Comparison of ENCODE assay signal across 8 mouse cellular contexts in genomic region chr11:51289564-51290041, GRCm38 (mm10). TPM values are rescaled to one million over a fixed set of nuclear protein-coding genes. Genes with fewer than 3 reads are reported as not detected.
DNase-seq lines count a peak whose midpoint lies in the region; ATAC-seq and TF ChIP-seq lines count a peak whose summit lies in the region.

Gene Col23a1 (plus strand): TSS chr11:51289920.

- peak; percentile 76; the same call in 1 of the 2 replicates for TF ChIP-seq CTCF in small intestine, adult 2 months (IDR thresholded peaks at IDR 0.05; ENCODE audit: extremely low read depth, insufficient read length, insufficient replicate concordance, low read depth, low read length)

- H3K9ac ChIP-seq in intestine, embryonic 16.5 days (ENCODE audit: low read depth, low read length) = peak within 1 kb of the TSS; percentile 76

- ATAC-seq in granulocyte monocyte progenitor cell, adult 5-6 weeks (replicated peaks; ENCODE audit: poor library complexity, severe bottlenecking) = peak; percentile 80
- ATAC-seq in intestine, embryonic 16.5 days = peak; percentile 93
- ATAC-seq in activated CD4-positive, CD25-positive, alpha-beta regulatory T cell, adult 4 months = no peak

- peak; percentile 53 to 60 for DNase-seq in adrenal gland, postnatal 4 days (ENCODE audit: low spot score in 2 of 2)
- DNase-seq in embryo, embryonic 9.5 days (ENCODE audit: extremely low spot score) = peak; percentile 89
- peak; percentile 78 for DNase-seq in left cerebral cortex, postnatal 4 days
- peak; percentile 89 for DNase-seq in mesoderm, embryonic 11.5 days (ENCODE audit: low read depth, low spot score)

- H3K4me3 ChIP-seq in intestine, embryonic 16.5 days (ENCODE audit: low read length) = peak within 1 kb of the TSS; percentile 70
- H3K4me3 ChIP-seq in small intestine, adult 2 months (ENCODE audit: low read depth, low read length) = peak within 1 kb of the TSS; percentile 77

- TF ChIP-seq POLR2A in small intestine, adult 2 months (IDR thresholded peaks at IDR 0.05; ENCODE audit: low read depth, low read length) = no peak

- under 1% methylated on average over 34 of the region's 38 CpGs for WGBS in intestine, embryonic 16.5 days
- WGBS in small intestine, adult 2 months = under 1% methylated on average over 38 of the region's 38 CpGs

- peak within 1 kb of the TSS; percentile 48; the same call in 1 of the 2 replicates for H3K27ac ChIP-seq in intestine, embryonic 16.5 days (ENCODE audit: low read length)
- peak within 1 kb of the TSS; percentile 48; the same call in 1 of the 2 replicates for H3K27ac ChIP-seq in small intestine, adult 2 months (ENCODE audit: insufficient read depth, low read depth, low read length)

- H3K9me3 ChIP-seq in intestine, embryonic 16.5 days (ENCODE audit: control insufficient read depth, low read length) = no peaks in the 10 kb centered on the region

- H3K36me3 ChIP-seq in intestine, embryonic 16.5 days (ENCODE audit: control insufficient read depth, insufficient read depth, low read length) = no peaks in the 10 kb centered on the region
- H3K36me3 ChIP-seq in small intestine, adult 2 months (ENCODE audit: control insufficient read depth, insufficient read depth, low read length) = 0 out of 2 replicates have a peak, but pooled peaks cover 1% of the 10 kb centered on the region

- H3K27me3 ChIP-seq in intestine, embryonic 16.5 days (replicated peaks; ENCODE audit: control insufficient read depth, insufficient read depth, low read length) = no peaks in the 10 kb centered on the region
- peaks cover 15% of the 10 kb centered on the region for H3K27me3 ChIP-seq in small intestine, adult 2 months (ENCODE audit: control insufficient read depth, insufficient read depth, low read length)

- H3K4me2 ChIP-seq in intestine, embryonic 16.5 days (ENCODE audit: low read depth, low read length) = peak within 1 kb of the TSS; percentile 88

- intact Hi-C loops in left cerebral cortex, postnatal 4 days (cut with DNase I) = loop anchor here (2.0 kb wide), 1 partner anchor 249 kb away; no protein-coding TSS in a partner anchor

- 0 out of 2 replicates have a peak, but pooled peaks cover 3% of the 10 kb centered on the region for H3K4me1 ChIP-seq in intestine, embryonic 16.5 days (ENCODE audit: control insufficient read depth, insufficient read depth, low read length)
- H3K4me1 ChIP-seq in small intestine, adult 2 months (ENCODE audit: control insufficient read depth, insufficient read depth, insufficient read length, low read length) = no peaks in the 10 kb centered on the region

RNA-seq across cellular contexts. Expression of gene Col23a1, which starts in this region (rescaled TPM):
- 10 to 100 TPM; 23.3 to 26.0 TPM for total RNA-seq in adrenal gland, postnatal 4 days (2021)
- total RNA-seq in granulocyte monocyte progenitor cell, adult 5-6 weeks (2014; fragmentation: Nextera tagmentation) = not detected in 2 replicates
- 0.04 and 0.15 TPM in 2 replicates for total RNA-seq in granulocyte monocyte progenitor cell, adult 5-6 weeks (2017)
- polyA plus RNA-seq in intestine, embryonic 16.5 days (2015; fragmentation: Nextera tagmentation; extraction: Ambion mirVana) = 5.4 and 5.5 TPM in 2 replicates
- 10 to 100 TPM; 11.1 TPM for total RNA-seq in left cerebral cortex, postnatal 4 days (2021)
- 1.6 and 4.4 TPM in 2 replicates for polyA plus RNA-seq in small intestine, adult 2 months (2012; rRNA removed)
- polyA plus RNA-seq in activated CD4-positive, CD25-positive, alpha-beta regulatory T cell, adult 4 months (2017; shearing (Covaris generic)) = under 1 TPM; 0.78 to 0.98 TPM

Comparison
In these comparisons a context has a peak if more than half of its experiments do, and no peak if none do; other contexts are left out.
1. RNA of gene Col23a1 (total RNA-seq): 23.3 to 26.0 TPM in adrenal gland, postnatal 4 days and 11.1 TPM in left cerebral cortex, postnatal 4 days; 0.04 to 0.15 TPM in granulocyte monocyte progenitor cell, adult 5-6 weeks; every median in the first group is over 10 times any median in the second.
2. Peak in ATAC-seq in granulocyte monocyte progenitor cell, adult 5-6 weeks; RNA of the gene not detected or under 1 TPM.
3. Peak in every context shown above with its lines, with median percentiles within 50 percentile points of each other: DNase-seq.